Mouse (Mus musculus): Measurements from ENCODE around the gene Znhit1. TPM values are rescaled to one million over a fixed set of nuclear protein-coding genes. Genes with fewer than 3 reads are reported as not detected.

The Znhit1 gene
- polyA plus RNA-seq, 1 experiment from 2014 or later, result 97.4 TPM

DNA sequence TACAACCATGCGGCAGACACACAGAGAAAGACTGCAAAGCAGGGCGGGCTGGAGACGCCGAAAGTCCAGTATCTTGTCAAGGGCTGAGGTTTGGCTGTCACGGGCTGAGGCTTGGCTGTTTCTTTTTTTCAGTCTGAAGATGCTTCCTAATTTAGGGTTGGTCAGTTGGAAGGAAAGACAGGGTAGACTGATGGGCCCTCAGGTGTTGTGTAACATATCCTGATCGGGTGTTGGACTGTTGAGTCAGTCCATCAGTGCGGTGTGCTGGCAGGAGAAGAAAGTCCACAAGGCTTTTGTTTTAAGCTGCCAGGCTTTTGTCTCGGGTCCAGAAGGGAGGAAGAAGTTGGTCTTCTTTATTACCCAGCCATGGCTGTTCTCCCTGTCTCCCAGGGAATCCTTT, 14.2 kb downstream of the Znhit1 start:
- Histone ChIP-seq H3K36me3 (ENCODE audit: insufficient read depth) (no peaks in the 10 kb centered on the region), H3K4me3 (ENCODE audit: low read depth, low read length) (no peak overlapping the region), H3K9ac (no peak overlapping the region), H3K4me2 (no peak overlapping the region), H3K9me3 (ENCODE audit: low read depth, low read length) (no peaks in the 10 kb centered on the region), H3K4me1 (ENCODE audit: insufficient read depth) (no peaks in the 10 kb centered on the region), H3K27ac (ENCODE audit: low read depth) (no peak overlapping the region), H3K27me3 (ENCODE audit: insufficient read depth, low read length) (no peaks in the 10 kb centered on the region)
- DNase-seq (no peak), ATAC-seq (ENCODE audit: insufficient read depth) (no peak)
- TF ChIP-seq CTCF (IDR thresholded peaks at IDR 0.05; ENCODE audit: low read depth), result no peak
- 61% methylated on average over 8 of the region's 8 CpGs for WGBS

DNA sequence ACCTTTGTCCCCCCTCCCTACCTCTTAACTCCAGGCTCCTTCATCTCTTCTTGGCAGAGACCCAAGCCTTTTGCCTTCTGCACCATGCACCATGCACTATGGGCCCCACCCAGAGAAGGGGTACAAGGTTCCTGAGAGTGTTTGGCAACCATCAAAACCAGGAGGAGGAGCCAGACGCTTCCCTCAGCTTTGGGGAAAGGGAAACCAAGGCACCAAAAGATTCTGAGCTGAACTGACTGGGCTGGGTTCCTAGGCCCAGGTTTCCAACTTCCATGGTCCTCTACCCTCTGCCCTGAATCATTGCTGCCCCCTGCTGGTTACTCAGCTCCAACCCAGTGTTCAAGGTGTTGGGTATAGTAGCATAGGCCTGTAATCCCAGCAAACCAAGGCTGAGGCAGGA, 17.1 kb downstream of the Znhit1 start:
- H3K4me1 ChIP-seq (ENCODE audit: insufficient read depth), result peaks cover 14% of the 10 kb centered on the region; the same call in 1 of the 2 replicates
- H3K9me3 ChIP-seq (ENCODE audit: low read depth, low read length), result no peaks in the 10 kb centered on the region
- H3K4me2 ChIP-seq, result no peak overlapping the region
- H3K4me3 ChIP-seq (ENCODE audit: low read depth, low read length), result no peak overlapping the region
- WGBS, result 52% methylated on average over 1 of the region's 1 CpGs
- ATAC-seq (ENCODE audit: insufficient read depth) (no peak), DNase-seq (peak; percentile 78)
- no peak overlapping the region for H3K27ac ChIP-seq (ENCODE audit: low read depth)
- H3K9ac ChIP-seq, result no peak overlapping the region
- no peaks in the 10 kb centered on the region for H3K27me3 ChIP-seq (ENCODE audit: insufficient read depth, low read length)
- TF ChIP-seq CTCF (IDR thresholded peaks at IDR 0.05; ENCODE audit: low read depth), result peak; percentile 83
- peaks cover 11% of the 10 kb centered on the region; the same call in 1 of the 2 replicates for H3K36me3 ChIP-seq (ENCODE audit: insufficient read depth)

DNA sequence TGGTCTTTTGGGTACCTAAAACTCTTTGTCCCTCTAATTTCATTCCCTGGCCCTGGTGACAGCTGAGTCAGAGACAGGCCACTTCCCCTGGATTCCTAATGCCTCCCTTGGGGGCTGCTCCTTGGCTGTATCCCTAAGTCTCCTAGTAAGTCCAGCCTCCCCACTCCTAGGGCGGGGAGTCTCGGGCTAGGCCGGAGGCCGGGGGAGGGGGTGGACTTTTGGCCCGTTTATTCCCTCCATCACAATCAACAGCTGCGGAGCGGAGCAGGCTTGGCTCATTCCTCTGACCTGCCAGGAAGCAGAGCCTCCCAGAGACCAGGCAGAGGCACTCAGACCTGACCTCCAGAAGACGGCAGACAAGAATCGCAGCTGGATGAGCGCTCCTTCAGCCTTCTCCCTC, 20.2 kb downstream of the Znhit1 start:
- peaks cover 40% of the 10 kb centered on the region for H3K36me3 ChIP-seq (ENCODE audit: insufficient read depth)
- ATAC-seq (ENCODE audit: insufficient read depth) (no peak), DNase-seq (peak; percentile 45)
- H3K9ac ChIP-seq, result no peak overlapping the region
- no peaks in the 10 kb centered on the region for H3K9me3 ChIP-seq (ENCODE audit: low read depth, low read length)
- H3K4me3 ChIP-seq (ENCODE audit: low read depth, low read length), result no peak overlapping the region
- no peak for TF ChIP-seq CTCF (IDR thresholded peaks at IDR 0.05; ENCODE audit: low read depth)
- 45% methylated on average over 10 of the region's 10 CpGs for WGBS
- H3K27me3 ChIP-seq (ENCODE audit: insufficient read depth, low read length), result no peaks in the 10 kb centered on the region
- peaks cover 15% of the 10 kb centered on the region; the same call in 1 of the 2 replicates for H3K4me1 ChIP-seq (ENCODE audit: insufficient read depth)
- H3K4me2 ChIP-seq, result no peak overlapping the region
- no peak overlapping the region for H3K27ac ChIP-seq (ENCODE audit: low read depth)

DNA sequence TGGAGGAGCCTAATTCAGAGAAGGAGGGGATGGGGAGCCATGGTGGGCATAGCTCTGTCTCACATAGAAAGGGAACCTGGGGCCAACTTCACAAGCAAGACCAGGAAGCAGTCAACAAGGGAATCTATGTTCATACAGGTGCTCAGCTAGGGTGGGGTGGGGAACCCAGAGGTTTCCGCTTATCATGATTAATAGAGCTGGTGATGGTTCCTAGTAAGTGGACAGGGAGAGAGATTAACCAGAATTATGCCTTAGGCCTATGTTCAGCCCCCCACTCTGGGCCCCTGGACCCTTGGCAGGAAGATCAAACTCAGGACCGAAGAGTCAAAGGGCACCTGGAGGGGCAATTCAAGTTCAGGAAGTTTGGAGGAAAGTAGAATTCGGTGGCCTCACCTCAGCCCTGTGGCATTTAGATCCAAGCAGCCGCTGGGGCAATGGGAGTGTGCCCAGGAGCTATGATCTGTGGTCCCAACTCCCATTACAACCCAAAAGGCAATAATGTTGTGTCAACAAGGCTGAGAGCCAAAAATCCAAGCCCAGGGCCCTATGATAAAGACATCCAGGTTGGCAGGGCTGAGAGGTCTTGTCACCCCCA, 20.9 kb downstream of the Znhit1 start:
- Histone ChIP-seq H3K4me2 (peak overlapping the region; percentile 29; the same call in 1 of the 2 replicates), H3K27me3 (ENCODE audit: insufficient read depth, low read length) (no peaks in the 10 kb centered on the region), H3K36me3 (ENCODE audit: insufficient read depth) (peaks cover 40% of the 10 kb centered on the region), H3K9ac (no peak overlapping the region), H3K4me3 (ENCODE audit: low read depth, low read length) (no peak overlapping the region), H3K4me1 (ENCODE audit: insufficient read depth) (peaks cover 15% of the 10 kb centered on the region; the same call in 1 of the 2 replicates), H3K27ac (ENCODE audit: low read depth) (peak overlapping the region; percentile 82), H3K9me3 (ENCODE audit: low read depth, low read length) (no peaks in the 10 kb centered on the region)
- DNase-seq (no peak), ATAC-seq (ENCODE audit: insufficient read depth) (no peak)
- 80% methylated on average over 4 of the region's 4 CpGs for WGBS
- no peak for TF ChIP-seq CTCF (IDR thresholded peaks at IDR 0.05; ENCODE audit: low read depth)

DNA sequence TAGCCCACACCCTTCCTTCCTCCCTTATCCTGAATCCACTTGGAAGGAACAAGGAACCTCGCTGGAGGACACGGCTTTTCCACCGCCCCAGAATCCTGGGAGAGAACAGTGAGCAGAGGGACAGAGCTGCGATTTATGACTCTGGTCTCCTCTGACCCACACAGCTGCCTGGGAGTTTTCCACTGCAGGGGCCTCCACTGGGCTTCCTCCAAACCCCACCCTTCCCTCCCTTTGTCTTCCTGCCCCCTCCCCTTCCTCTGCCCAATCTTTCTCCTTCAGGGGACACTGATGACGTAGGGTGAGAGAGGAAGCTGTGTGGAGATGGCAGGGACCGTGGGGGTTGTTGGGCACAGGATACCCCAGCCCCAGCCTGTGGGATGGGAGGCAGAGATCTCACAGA, 21.5 kb downstream of the Znhit1 start, which contains the start of gene Cldn15:
Cldn15 (plus strand) TSS at position 286 of the 400 bp plus-strand sequence.
- no peak for ATAC-seq (ENCODE audit: insufficient read depth)

DNA sequence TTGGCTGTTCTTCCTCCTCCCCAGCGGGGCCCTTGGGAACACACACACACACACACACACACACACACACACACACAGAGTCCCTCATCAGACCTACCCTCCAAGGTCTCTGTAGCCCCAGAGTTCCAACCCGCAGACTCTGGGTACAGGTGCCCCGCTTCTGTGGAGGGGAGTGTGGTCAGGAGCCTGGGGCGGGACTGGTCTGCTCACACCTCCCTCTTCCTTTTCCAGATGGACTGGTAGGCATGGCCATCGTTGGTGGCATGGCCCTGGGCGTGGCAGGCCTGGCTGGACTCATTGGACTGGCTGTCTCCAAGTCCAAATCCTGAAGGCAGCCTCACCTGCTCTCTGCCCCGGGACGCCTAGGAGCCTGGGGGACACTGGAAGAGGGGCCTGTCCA, 22.1 kb downstream of the Znhit1 start:
- 87% methylated on average over 7 of the region's 8 CpGs for WGBS

More for the DNA sequence above, 21.5 kb downstream of the Znhit1 start, which contains the start of gene Cldn15:
- peak; percentile 55 for DNase-seq
- Histone ChIP-seq H3K4me1 (ENCODE audit: insufficient read depth) (peaks cover 15% of the 10 kb centered on the region; the same call in 1 of the 2 replicates), H3K4me3 (ENCODE audit: low read depth, low read length) (no peak within 1 kb of the TSS), H3K9me3 (ENCODE audit: low read depth, low read length) (no peaks in the 10 kb centered on the region), H3K27ac (ENCODE audit: low read depth) (peak within 1 kb of the TSS; percentile 82), H3K27me3 (ENCODE audit: insufficient read depth, low read length) (no peaks in the 10 kb centered on the region), H3K9ac (no peak within 1 kb of the TSS; the same call in 1 of the 2 replicates), H3K4me2 (peak within 1 kb of the TSS; percentile 29), H3K36me3 (ENCODE audit: insufficient read depth) (peaks cover 40% of the 10 kb centered on the region)
- 26% methylated on average over 6 of the region's 6 CpGs for WGBS
- no peak for TF ChIP-seq CTCF (IDR thresholded peaks at IDR 0.05; ENCODE audit: low read depth)

DNA sequence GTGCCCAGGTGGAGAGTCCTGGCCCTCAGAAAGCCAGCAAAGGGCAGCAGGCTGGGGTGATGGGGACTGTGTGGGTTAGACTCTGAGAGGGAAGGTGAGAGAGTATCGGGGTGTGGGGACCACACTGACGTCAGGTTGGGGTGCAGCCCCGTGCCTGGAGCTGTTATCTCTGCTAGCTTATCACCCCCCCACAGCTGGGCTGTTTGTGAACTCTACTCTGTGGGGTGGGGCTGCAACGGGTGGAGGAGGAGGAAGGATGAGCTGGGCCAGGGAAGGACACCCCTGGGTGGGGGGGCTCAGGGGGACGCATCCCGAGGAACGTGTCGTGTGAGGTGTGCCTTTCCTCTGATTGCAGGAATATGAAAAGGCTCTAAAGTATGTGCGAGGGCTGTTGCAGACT, 22.6 kb downstream of the Znhit1 start:
- H3K9me3 ChIP-seq (ENCODE audit: low read depth, low read length), result no peaks in the 10 kb centered on the region
- no peaks in the 10 kb centered on the region for H3K27me3 ChIP-seq (ENCODE audit: insufficient read depth, low read length)
- H3K27ac ChIP-seq (ENCODE audit: low read depth), result no peak overlapping the region
- ATAC-seq (ENCODE audit: insufficient read depth) (no peak), DNase-seq (no peak)
- H3K36me3 ChIP-seq (ENCODE audit: insufficient read depth), result peaks cover 40% of the 10 kb centered on the region
- 75% methylated on average over 9 of the region's 9 CpGs for WGBS
- H3K9ac ChIP-seq, result no peak overlapping the region
- H3K4me1 ChIP-seq (ENCODE audit: insufficient read depth), result peaks cover 15% of the 10 kb centered on the region; the same call in 1 of the 2 replicates
- no peak overlapping the region for H3K4me3 ChIP-seq (ENCODE audit: low read depth, low read length)
- H3K4me2 ChIP-seq, result no peak overlapping the region
- TF ChIP-seq CTCF (IDR thresholded peaks at IDR 0.05; ENCODE audit: low read depth), result no peak

More for the DNA sequence above, 22.1 kb downstream of the Znhit1 start:
- Histone ChIP-seq H3K4me3 (ENCODE audit: low read depth, low read length) (no peak overlapping the region), H3K9ac (no peak overlapping the region; the same call in 1 of the 2 replicates), H3K4me2 (peak overlapping the region; percentile 29; the same call in 1 of the 2 replicates), H3K4me1 (ENCODE audit: insufficient read depth) (peaks cover 15% of the 10 kb centered on the region; the same call in 1 of the 2 replicates), H3K27ac (ENCODE audit: low read depth) (peak overlapping the region; percentile 82), H3K27me3 (ENCODE audit: insufficient read depth, low read length) (no peaks in the 10 kb centered on the region), H3K36me3 (ENCODE audit: insufficient read depth) (peaks cover 40% of the 10 kb centered on the region), H3K9me3 (ENCODE audit: low read depth, low read length) (no peaks in the 10 kb centered on the region)
- ATAC-seq (ENCODE audit: insufficient read depth), result no peak
- DNase-seq, result no peak
- TF ChIP-seq CTCF (IDR thresholded peaks at IDR 0.05; ENCODE audit: low read depth), result no peak
